ENCODE assay signal across 8 mouse cellular contexts in genomic region chr17:15704475-15705300, GRCm38 (mm10). TPM values are rescaled to one million over a fixed set of nuclear protein-coding genes. Genes with fewer than 3 reads are reported as not detected.
DNase-seq lines count a peak whose midpoint lies in the region; ATAC-seq and TF ChIP-seq lines count a peak whose summit lies in the region.

TSS of gene Chd1 (plus strand) at chr17:15704967.

- peak within 1 kb of the TSS; percentile 77 to 96 (median 83) for H3K4me3 ChIP-seq in CH12.LX (replicated peaks in 1 of 3; ENCODE audit: low read depth in 2 of 3, low read length in 2 of 3, poor library complexity in 1 of 3)
- H3K4me3 ChIP-seq in forebrain, embryonic 11.5 days (ENCODE audit: low read depth, low read length): peak within 1 kb of the TSS; percentile 91
- peak within 1 kb of the TSS; percentile 80 for H3K4me3 ChIP-seq in heart, embryonic 16.5 days (ENCODE audit: low read length)
- H3K4me3 ChIP-seq in liver, embryonic 16.5 days (ENCODE audit: low read depth, low read length): peak within 1 kb of the TSS; percentile 96
- peak within 1 kb of the TSS; percentile 94 for H3K4me3 ChIP-seq in neural tube, embryonic 13.5 days
- H3K4me3 ChIP-seq in testis, adult 2 months (ENCODE audit: control insufficient read depth, low read depth, low read length): peak within 1 kb of the TSS; percentile 94

- peak; percentile 80 for TF ChIP-seq POLR2A in CH12.LX (IDR thresholded peaks at IDR 0.05; ENCODE audit: low read depth, low read length)
- peak; percentile 72 for TF ChIP-seq POLR2A in testis, adult 2 months (IDR thresholded peaks at IDR 0.05; ENCODE audit: control insufficient read depth, low read depth, low read length)

- H3K36me3 ChIP-seq in CH12.LX (replicated peaks in 1 of 2; ENCODE audit: control insufficient read depth in 1 of 2, insufficient read depth in 1 of 2, low read length in 1 of 2): peaks cover 9 to 23% of the 10 kb centered on the region in 2 experiments
- peaks cover 3% of the 10 kb centered on the region for H3K36me3 ChIP-seq in forebrain, embryonic 11.5 days (ENCODE audit: control insufficient read depth, insufficient read depth, low read length)
- H3K36me3 ChIP-seq in heart, embryonic 16.5 days (ENCODE audit: control insufficient read depth, insufficient read depth): peaks cover 8% of the 10 kb centered on the region
- H3K36me3 ChIP-seq in liver, embryonic 16.5 days (ENCODE audit: control insufficient read depth, insufficient read depth): peaks cover 9% of the 10 kb centered on the region
- H3K36me3 ChIP-seq in neural tube, embryonic 13.5 days: peaks cover 14% of the 10 kb centered on the region
- H3K36me3 ChIP-seq in testis, adult 2 months (ENCODE audit: control insufficient read depth, insufficient read depth, low read length): no peaks in the 10 kb centered on the region

- DNase-seq in CH12.LX (ENCODE audit: extremely low read depth): peak; percentile 76
- DNase-seq in c-Kit-positive CD71-positive TER-119-negative erythroid progenitor cells, embryonic 14.5 days (ENCODE audit: low read depth): peak; percentile 76
- DNase-seq in forebrain, embryonic 11.5 days (ENCODE audit: low spot score): peak; percentile 95
- peak; percentile 93 to 95 for DNase-seq in kidney, postnatal 4 days

- dilution Hi-C loops in CH12.LX (cut with MboI; ENCODE audit: extremely low pct_ligation_motif_present, extremely low pct_unique_long_range_greater_than_20kb, low sequenced_read_pairs): no loop called here

- peaks cover 0 to 29% of the 10 kb centered on the region in 2 experiments; a peak in 2 of 4 replicates for H3K4me1 ChIP-seq in CH12.LX (ENCODE audit: control insufficient read depth in 1 of 2, insufficient read depth in 2 of 2)
- H3K4me1 ChIP-seq in forebrain, embryonic 11.5 days (replicated peaks; ENCODE audit: control insufficient read depth, insufficient read depth, low read length): peaks cover 3% of the 10 kb centered on the region
- H3K4me1 ChIP-seq in heart, embryonic 16.5 days (ENCODE audit: control insufficient read depth, insufficient read depth, low read length): peaks cover 10% of the 10 kb centered on the region
- H3K4me1 ChIP-seq in liver, embryonic 16.5 days (ENCODE audit: control insufficient read depth, low read depth, low read length): peaks cover 12% of the 10 kb centered on the region
- peaks cover 38% of the 10 kb centered on the region for H3K4me1 ChIP-seq in neural tube, embryonic 13.5 days (replicated peaks)
- H3K4me1 ChIP-seq in testis, adult 2 months (ENCODE audit: control insufficient read depth, insufficient read depth, low read length): peaks cover 3% of the 10 kb centered on the region

- TF ChIP-seq EP300 in CH12.LX (IDR thresholded peaks at IDR 0.05; ENCODE audit: low read length): no peak

- H3K79me2 ChIP-seq in CH12.LX (replicated peaks; ENCODE audit: control insufficient read depth, extremely low read depth, insufficient read depth, poor library complexity, severe bottlenecking): peaks cover 38% of the 10 kb centered on the region

- no peaks in the 10 kb centered on the region for H3K27me3 ChIP-seq in CH12.LX (replicated peaks)
- H3K27me3 ChIP-seq in forebrain, embryonic 11.5 days (ENCODE audit: control insufficient read depth, insufficient read depth, low read length): no peaks in the 10 kb centered on the region
- no peaks in the 10 kb centered on the region for H3K27me3 ChIP-seq in heart, embryonic 16.5 days (ENCODE audit: control insufficient read depth, insufficient read depth, low read length)
- no peaks in the 10 kb centered on the region for H3K27me3 ChIP-seq in liver, embryonic 16.5 days (ENCODE audit: control insufficient read depth, insufficient read depth, low read depth, low read length)
- H3K27me3 ChIP-seq in neural tube, embryonic 13.5 days: no peaks in the 10 kb centered on the region
- H3K27me3 ChIP-seq in testis, adult 2 months (ENCODE audit: control insufficient read depth, insufficient read depth, low read length): no peaks in the 10 kb centered on the region

- in situ Hi-C loops in CH12.LX (cut with MboI; ENCODE audit: low pct_ligation_motif_present, low pct_unique_long_range_greater_than_20kb, low sequenced_read_pairs): loop anchor here (25.0 kb wide), 1 partner anchor 167 kb away; the partner anchor contains the start of gene Pdcd2

- H3K9me3 ChIP-seq in CH12.LX (replicated peaks; ENCODE audit: low read length): no peaks in the 10 kb centered on the region
- H3K9me3 ChIP-seq in forebrain, embryonic 11.5 days (ENCODE audit: control insufficient read depth, low read length): no peaks in the 10 kb centered on the region
- H3K9me3 ChIP-seq in heart, embryonic 16.5 days (replicated peaks; ENCODE audit: control insufficient read depth, low read length): no peaks in the 10 kb centered on the region
- H3K9me3 ChIP-seq in liver, embryonic 16.5 days (replicated peaks; ENCODE audit: control insufficient read depth, low read length): no peaks in the 10 kb centered on the region
- no peaks in the 10 kb centered on the region for H3K9me3 ChIP-seq in neural tube, embryonic 13.5 days

- peak within 1 kb of the TSS; percentile 90 for H3K4me2 ChIP-seq in CH12.LX (ENCODE audit: insufficient read depth, low read depth, poor library complexity, severe bottlenecking)
- peak within 1 kb of the TSS; percentile 63 for H3K4me2 ChIP-seq in forebrain, embryonic 11.5 days (ENCODE audit: low read depth, low read length, severe bottlenecking)
- H3K4me2 ChIP-seq in heart, embryonic 16.5 days (ENCODE audit: low read depth, low read length): peak within 1 kb of the TSS; percentile 96
- peak within 1 kb of the TSS; percentile 85 for H3K4me2 ChIP-seq in liver, embryonic 16.5 days (ENCODE audit: low read depth, low read length)
- peak within 1 kb of the TSS; percentile 89 for H3K4me2 ChIP-seq in neural tube, embryonic 13.5 days

- ATAC-seq in forebrain, embryonic 11.5 days (replicated peaks; ENCODE audit: low FRiP score): peak; percentile 94
- ATAC-seq in heart, embryonic 16.5 days (replicated peaks; ENCODE audit: extremely low read depth, insufficient read depth, low FRiP score): peak; percentile 94
- peak; percentile 92 for ATAC-seq in liver, embryonic 16.5 days (ENCODE audit: low read depth)
- peak; percentile 95 for ATAC-seq in neural tube, embryonic 13.5 days (ENCODE audit: low read depth)

- H3K9ac ChIP-seq in CH12.LX (ENCODE audit: insufficient read depth, low read depth): peak within 1 kb of the TSS; percentile 98
- peak within 1 kb of the TSS; percentile 92 for H3K9ac ChIP-seq in forebrain, embryonic 11.5 days (ENCODE audit: low read length)
- peak within 1 kb of the TSS; percentile 96 for H3K9ac ChIP-seq in heart, embryonic 16.5 days (ENCODE audit: low read length)
- peak within 1 kb of the TSS; percentile 90 for H3K9ac ChIP-seq in liver, embryonic 16.5 days (ENCODE audit: low read depth, low read length)
- H3K9ac ChIP-seq in neural tube, embryonic 13.5 days: peak within 1 kb of the TSS; percentile 94

- peak within 1 kb of the TSS; percentile 53 for H3K27ac ChIP-seq in CH12.LX (ENCODE audit: insufficient read depth, low read depth)
- H3K27ac ChIP-seq in forebrain, embryonic 11.5 days (ENCODE audit: low read depth, low read length): peak within 1 kb of the TSS; percentile 89
- peak within 1 kb of the TSS; percentile 96 for H3K27ac ChIP-seq in heart, embryonic 16.5 days (ENCODE audit: low read length)
- H3K27ac ChIP-seq in liver, embryonic 16.5 days (ENCODE audit: low read length): peak within 1 kb of the TSS; percentile 94
- H3K27ac ChIP-seq in neural tube, embryonic 13.5 days (replicated peaks): peak within 1 kb of the TSS; percentile 97
- H3K27ac ChIP-seq in testis, adult 2 months (ENCODE audit: control insufficient read depth, insufficient read depth, low read depth, low read length): peak within 1 kb of the TSS; percentile 98

- no peak for TF ChIP-seq RAD21 in CH12.LX (IDR thresholded peaks at IDR 0.05; ENCODE audit: low read depth, low read length)

- under 1% methylated on average over 73 of the region's 124 CpGs for WGBS in forebrain, embryonic 11.5 days
- under 1% methylated on average over 97 of the region's 124 CpGs for WGBS in heart, embryonic 16.5 days
- 0% methylated on average over 80 of the region's 124 CpGs for WGBS in liver, embryonic 16.5 days (ENCODE audit: insufficient replicate concordance)
- WGBS in neural tube, embryonic 13.5 days: under 1% methylated on average over 51 of the region's 124 CpGs

- TF ChIP-seq CTCF in CH12.LX (conservative IDR thresholded peaks at IDR 0.05 in 1 of 2, IDR thresholded peaks at IDR 0.05 in 1 of 2; ENCODE audit: low read depth in 2 of 2, low read length in 2 of 2): no peak
- no peak for TF ChIP-seq CTCF in testis, adult 2 months (IDR thresholded peaks at IDR 0.05; ENCODE audit: control insufficient read depth, insufficient read depth, insufficient replicate concordance, low read depth, low read length)

TF ChIP-seq in CH12.LX, 34 proteins besides CTCF, POLR2A, EP300 and RAD21:
- TF ChIP-seq SIN3A (IDR thresholded peaks at IDR 0.05; ENCODE audit: low read length) (peak; percentile 27; the same call in 1 of the 2 replicates), JUN (IDR thresholded peaks at IDR 0.05; ENCODE audit: insufficient read depth, low read depth, low read length) (no peak), NELFE (IDR thresholded peaks at IDR 0.05; ENCODE audit: low read depth, low read length) (peak; percentile 78), TCF12 (IDR thresholded peaks at IDR 0.05; ENCODE audit: low read depth, low read length) (peak; percentile 68), HCFC1 (IDR thresholded peaks at IDR 0.05; ENCODE audit: low read depth, low read length) (peak; percentile 35), ZMIZ1 (IDR thresholded peaks at IDR 0.05; ENCODE audit: low read depth, low read length) (peak; percentile 51; the same call in 1 of the 2 replicates), TBP (conservative IDR thresholded peaks at IDR 0.05; ENCODE audit: low read depth, low read length) (no peak), NRF1 (IDR thresholded peaks at IDR 0.05; ENCODE audit: low read depth, low read length) (peak; percentile 69), KAT2A (IDR thresholded peaks at IDR 0.05; ENCODE audit: insufficient replicate concordance, low read length) (no peak)

RNA-seq across cellular contexts. Expression of gene Chd1, which starts in this region (rescaled TPM):
- 32.0 and 32.1 TPM in 2 replicates for total RNA-seq in CH12.LX (2012; rRNA removed)
- 29.6 and 32.4 TPM in 2 replicates for total RNA-seq in CH12.LX (2014; rRNA removed)
- 45.0 and 61.3 TPM in 2 replicates for polyA plus RNA-seq in CH12.LX (2012; ENCODE audit: insufficient read length, low read depth)
- 44.8 and 46.9 TPM in 2 replicates for polyA plus RNA-seq in forebrain, embryonic 11.5 days (2014; fragmentation: Nextera tagmentation; extraction: Ambion mirVana)
- 14.7 TPM in 2 replicates for polyA plus RNA-seq in heart, embryonic 16.5 days (2015; fragmentation: Nextera tagmentation; extraction: Ambion mirVana)
- 9.0 and 10.1 TPM in 2 replicates for polyA plus RNA-seq in liver, embryonic 16.5 days (2015; fragmentation: Nextera tagmentation; extraction: Ambion mirVana)
- 20.0 and 27.6 TPM in 2 replicates for polyA plus RNA-seq in neural tube, embryonic 13.5 days (2015; fragmentation: Nextera tagmentation; extraction: Ambion mirVana)
- polyA plus RNA-seq in testis, adult 2 months (2012; rRNA removed): 4.0 and 4.6 TPM in 2 replicates

Comparison
In these comparisons a context has a peak if more than half of its experiments do, and no peak if none do; other contexts are left out.
1. Peak in every context shown above with its lines: DNase-seq, ATAC-seq, H3K4me3 ChIP-seq and H3K27ac ChIP-seq.